Comparison of ENCODE assay signal across 8 mouse cellular contexts in genomic region chr9:31280366-31281010, GRCm38 (mm10). TPM values are rescaled to one million over a fixed set of nuclear protein-coding genes. Genes with fewer than 3 reads are reported as not detected.
DNase-seq lines count a peak whose midpoint lies in the region; ATAC-seq and TF ChIP-seq lines count a peak whose summit lies in the region.

TSS of gene Prdm10 (plus strand) at chr9:31280538.

- H3K27ac ChIP-seq in gastrocnemius, adult 2 months, result peak within 1 kb of the TSS; percentile 99
- peak within 1 kb of the TSS; percentile 100 for H3K27ac ChIP-seq in hindbrain, postnatal 0 days
- H3K27ac ChIP-seq in left cerebral cortex, adult 2 months, result peak within 1 kb of the TSS; percentile 100

- no peak for TF ChIP-seq CTCF in gastrocnemius, adult 2 months (IDR thresholded peaks at IDR 0.05)
- no peak for TF ChIP-seq CTCF in hindbrain, postnatal 0 days (IDR thresholded peaks at IDR 0.05; ENCODE audit: low read depth)
- no peak; the same call in 1 of the 2 replicates for TF ChIP-seq CTCF in left cerebral cortex, adult 2 months (IDR thresholded peaks at IDR 0.05)

- DNase-seq in WW6 (ENCODE audit: low read depth, low spot score), result peak; percentile 84
- peak; percentile 89 to 94 for DNase-seq in cerebellum, postnatal 4 days (ENCODE audit: low spot score in 2 of 2)
- peak; percentile 97 for DNase-seq in gastrocnemius, adult 2 months
- DNase-seq in hindbrain, postnatal 0 days (ENCODE audit: low spot score), result peak; percentile 99
- peak; percentile 91 to 93 for DNase-seq in left cerebral cortex, adult 2 months (ENCODE audit: extremely low spot score in 1 of 2, low spot score in 2 of 2)
- DNase-seq in right cerebral cortex, postnatal 10 days (ENCODE audit: low spot score in 2 of 2), result peak; percentile 96 to 99
- DNase-seq in urinary bladder, postnatal 25 days (ENCODE audit: low spot score), result peak; percentile 87

- peak within 1 kb of the TSS; percentile 80 for H3K4me2 ChIP-seq in hindbrain, postnatal 0 days (ENCODE audit: low read depth, low read length)

- 1% methylated on average over 38 of the region's 45 CpGs for WGBS in hindbrain, postnatal 0 days

- H3K4me3 ChIP-seq in gastrocnemius, adult 2 months, result peak within 1 kb of the TSS; percentile 88
- peak within 1 kb of the TSS; percentile 85 for H3K4me3 ChIP-seq in hindbrain, postnatal 0 days (ENCODE audit: low read length)
- peak within 1 kb of the TSS; percentile 87 for H3K4me3 ChIP-seq in left cerebral cortex, adult 2 months
- H3K4me3 ChIP-seq in megakaryocyte, embryonic 14.5 days (replicated peaks), result peak within 1 kb of the TSS; percentile 95

- H3K4me1 ChIP-seq in hindbrain, postnatal 0 days (ENCODE audit: insufficient read depth, low read length), result peaks cover 13% of the 10 kb centered on the region
- H3K4me1 ChIP-seq in megakaryocyte, embryonic 14.5 days, result peaks cover 32% of the 10 kb centered on the region

- H3K9ac ChIP-seq in hindbrain, postnatal 0 days (replicated peaks; ENCODE audit: low read length), result peak within 1 kb of the TSS; percentile 99

- H3K27me3 ChIP-seq in hindbrain, postnatal 0 days (ENCODE audit: insufficient read depth, low read length), result no peaks in the 10 kb centered on the region
- no peaks in the 10 kb centered on the region for H3K27me3 ChIP-seq in megakaryocyte, embryonic 14.5 days (replicated peaks)

- no peaks in the 10 kb centered on the region for H3K9me3 ChIP-seq in hindbrain, postnatal 0 days (ENCODE audit: low read length)
- no peaks in the 10 kb centered on the region for H3K9me3 ChIP-seq in megakaryocyte, embryonic 14.5 days

- peak; percentile 96 for ATAC-seq in hindbrain, postnatal 0 days

- H3K36me3 ChIP-seq in hindbrain, postnatal 0 days (ENCODE audit: insufficient read depth, low read length), result no peaks in the 10 kb centered on the region
- no peaks in the 10 kb centered on the region for H3K36me3 ChIP-seq in megakaryocyte, embryonic 14.5 days (replicated peaks; ENCODE audit: low read length)

- intact Hi-C loops in gastrocnemius, adult 2 months (cut with DNase I), result loop anchor here (1.0 to 5.0 kb wide), 2 partner anchors 69 to 128 kb away; partner anchors contain the start of gene Aplp2
- intact Hi-C loops in left cerebral cortex, adult 2 months (cut with DNase I), result loop anchor here (1.0 to 10.0 kb wide), 5 partner anchors 51 to 250 kb away; partner anchors contain the start of genes Aplp2 and Zbtb44

RNA-seq across cellular contexts. Expression of gene Prdm10, which starts in this region (rescaled TPM):
- 1 to 10 TPM; 4.4 to 4.8 TPM for total RNA-seq in gastrocnemius, adult 2 months (2021)
- 12.8 and 13.9 TPM in 2 replicates for total RNA-seq in hindbrain, postnatal 0 days (2014; rRNA removed)
- 4.2 and 4.8 TPM in 2 replicates for polyA plus RNA-seq in hindbrain, postnatal 0 days (2015; fragmentation: Nextera tagmentation; extraction: Ambion mirVana)
- total RNA-seq in left cerebral cortex, adult 2 months (2021), result 10 to 100 TPM; 23.1 to 24.5 TPM
- polyA plus RNA-seq in megakaryocyte, embryonic 14.5 days (2012; ENCODE audit: insufficient read depth, low replicate concordance), result 0.40 and 0.84 TPM in 2 replicates

Comparison
In these comparisons a context has a peak if more than half of its experiments do, and no peak if none do; other contexts are left out.
1. Peak in every context shown above with its lines: DNase-seq, ATAC-seq, H3K4me3 ChIP-seq and H3K27ac ChIP-seq.